Mouse (Mus musculus): Measurements from ENCODE around the gene Thsd4.

DNA sequence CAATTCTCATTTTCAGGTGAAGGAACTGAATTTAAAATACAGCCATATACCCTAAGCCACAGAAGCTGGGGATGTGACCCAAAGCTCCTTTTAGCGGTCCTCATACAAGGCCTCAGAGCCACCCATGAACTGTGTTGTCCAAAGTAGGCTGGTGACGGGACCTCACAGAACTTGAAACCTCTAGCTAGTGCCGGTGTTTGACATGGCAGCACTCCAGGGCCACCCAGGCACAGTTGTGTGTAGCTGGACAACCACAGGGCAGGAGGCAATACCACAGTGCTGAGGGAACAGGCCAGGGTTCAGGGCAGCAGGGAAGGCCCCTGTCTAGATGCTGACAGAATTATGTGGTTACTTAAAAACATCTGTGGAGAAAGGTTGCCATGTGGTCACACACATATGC, 499.5 kb downstream of the Thsd4 start:
- TF ChIP-seq USF1 (IDR thresholded peaks at IDR 0.05; ENCODE audit: low read depth) (no peak), POLR2AphosphoS2 (IDR thresholded peaks at IDR 0.05; ENCODE audit: insufficient read length, low read depth) (no peak)

Data from myocyte (in vitro differentiated cells).